ENCODE assay signal across 8 mouse cellular contexts in genomic region chr17:35737743-35738142, GRCm38 (mm10). TPM values are rescaled to one million over a fixed set of nuclear protein-coding genes. Genes with fewer than 3 reads are reported as not detected.
DNase-seq lines count a peak whose midpoint lies in the region; ATAC-seq and TF ChIP-seq lines count a peak whose summit lies in the region.

No protein-coding gene starts in this region.

- no peak for TF ChIP-seq POLR2A in lung, adult 2 months (IDR thresholded peaks at IDR 0.05; ENCODE audit: borderline replicate concordance, extremely low read depth, low read depth, low read length)

- no peaks in the 10 kb centered on the region for H3K9me3 ChIP-seq in ES-E14 (ENCODE audit: control insufficient read depth, insufficient read depth, low read depth, low read length)
- H3K9me3 ChIP-seq in forebrain, embryonic 16.5 days (ENCODE audit: control insufficient read depth, low read length), result no peaks in the 10 kb centered on the region

- peak; percentile 94 for DNase-seq in ES-E14 (ENCODE audit: low read depth, low spot score)
- DNase-seq in cerebellum, adult 11-12 months, result peak; percentile 82
- DNase-seq in heart, postnatal 36 days, result peak; percentile 80 to 84
- peak; percentile 51 to 86 for DNase-seq in layer of hippocampus, adult 18-20 months (ENCODE audit: low spot score in 2 of 2)
- peak; percentile 76 for DNase-seq in lung, adult 2 months
- peak; percentile 64 for DNase-seq in ovary, adult 18-20 months (ENCODE audit: low spot score)
- peak; percentile 85 for DNase-seq in thymus, postnatal 0 days (ENCODE audit: low spot score)

- in situ Hi-C loops in ES-E14 (cut with MboI; ENCODE audit: low sequenced_read_pairs in 2 of 2, unreplicated experiment in 2 of 2), result no loop called here

- intact Hi-C loops in heart, postnatal 36 days (cut with DNase I), result loop anchor here (2.0 kb wide), 3 partner anchors 83 to 135 kb away; partner anchors contain the start of gene Ier3

- no peak overlapping the region for H3K4me3 ChIP-seq in ES-E14 (ENCODE audit: insufficient read depth in 1 of 2, low read depth in 1 of 2, low read length in 2 of 2, poor library complexity in 1 of 2, severe bottlenecking in 1 of 2)
- no peak overlapping the region for H3K4me3 ChIP-seq in forebrain, embryonic 16.5 days (replicated peaks; ENCODE audit: low read length)
- H3K4me3 ChIP-seq in lung, adult 2 months (replicated peaks; ENCODE audit: extremely low read depth, low read depth, low read length), result no peak overlapping the region

- peak; percentile 66; the same call in 1 of the 2 replicates for ATAC-seq in forebrain, embryonic 16.5 days

- no peaks in the 10 kb centered on the region; a peak in 1 of 4 replicates for H3K4me1 ChIP-seq in ES-E14 (ENCODE audit: control insufficient read depth in 2 of 2, insufficient read depth in 2 of 2, low read length in 2 of 2, poor library complexity in 1 of 2)
- no peaks in the 10 kb centered on the region for H3K4me1 ChIP-seq in forebrain, embryonic 16.5 days (replicated peaks; ENCODE audit: control insufficient read depth, insufficient read depth, low read length)
- H3K4me1 ChIP-seq in lung, adult 2 months (ENCODE audit: control insufficient read depth, insufficient read depth, low read length), result peaks cover 2% of the 10 kb centered on the region; the same call in 1 of the 2 replicates

- H3K9ac ChIP-seq in ES-E14 (ENCODE audit: insufficient read depth, low read depth, low read length, poor library complexity, severe bottlenecking), result no peak overlapping the region
- H3K9ac ChIP-seq in forebrain, embryonic 16.5 days (replicated peaks; ENCODE audit: low read depth, low read length), result no peak overlapping the region

- peak; percentile 75 for TF ChIP-seq CTCF in lung, adult 2 months (IDR thresholded peaks at IDR 0.05; ENCODE audit: insufficient read depth, low read length)

- H3K4me2 ChIP-seq in forebrain, embryonic 16.5 days (ENCODE audit: low read length), result no peak overlapping the region

- no peak overlapping the region for H3K27ac ChIP-seq in ES-E14 (ENCODE audit: insufficient read depth, low read depth, low read length, poor library complexity, severe bottlenecking)
- no peak overlapping the region for H3K27ac ChIP-seq in forebrain, embryonic 16.5 days (ENCODE audit: low read length)

- no peaks in the 10 kb centered on the region for H3K36me3 ChIP-seq in ES-E14 (ENCODE audit: control insufficient read depth, insufficient read depth, low read length, poor library complexity, severe bottlenecking)
- H3K36me3 ChIP-seq in forebrain, embryonic 16.5 days (ENCODE audit: control insufficient read depth, insufficient read depth), result no peaks in the 10 kb centered on the region

- WGBS in forebrain, embryonic 16.5 days, result 7% methylated on average over 12 of the region's 12 CpGs
- WGBS in lung, adult 2 months, result 12% methylated on average over 12 of the region's 12 CpGs

- no peaks in the 10 kb centered on the region for H3K27me3 ChIP-seq in forebrain, embryonic 16.5 days (replicated peaks; ENCODE audit: control insufficient read depth, insufficient read depth, low read length)

TF ChIP-seq in ES-E14, 5 proteins besides CTCF, POLR2A, EP300 and RAD21:
- TF ChIP-seq ZNF384 (IDR thresholded peaks at IDR 0.05; ENCODE audit: low read depth, low read length) (no peak), CHD2 (IDR thresholded peaks at IDR 0.05; ENCODE audit: low read depth, low read length) (no peak), ZC3H11A (IDR thresholded peaks at IDR 0.05; ENCODE audit: borderline replicate concordance, low read depth, low read length) (peak; percentile 60; the same call in 1 of the 2 replicates)

RNA-seq across cellular contexts. Expression of gene Ddr1, which starts 33.3 kb away (rescaled TPM):
- total RNA-seq in ES-E14 (2012; rRNA removed), result 46.0 and 78.8 TPM in 2 replicates
- 113 and 116 TPM in 2 replicates for polyA plus RNA-seq in forebrain, embryonic 16.5 days (2015; fragmentation: Nextera tagmentation; extraction: Ambion mirVana)
- total RNA-seq in heart, postnatal 36 days (2021), result 10 to 100 TPM; 29.3 to 37.4 TPM
- 10 to 100 TPM; 59.0 to 59.7 TPM for total RNA-seq in layer of hippocampus, adult 18-20 months (2021)
- polyA plus RNA-seq in lung, adult 2 months (2012; rRNA removed), result 63.9 and 66.2 TPM in 2 replicates
- 33.7 and 33.8 TPM in 2 replicates for polyA plus RNA-seq in thymus, postnatal 0 days (2015; fragmentation: Nextera tagmentation; extraction: Ambion mirVana)
